ENCODE assay signal across 8 mouse cellular contexts in the genomic region with DNA sequence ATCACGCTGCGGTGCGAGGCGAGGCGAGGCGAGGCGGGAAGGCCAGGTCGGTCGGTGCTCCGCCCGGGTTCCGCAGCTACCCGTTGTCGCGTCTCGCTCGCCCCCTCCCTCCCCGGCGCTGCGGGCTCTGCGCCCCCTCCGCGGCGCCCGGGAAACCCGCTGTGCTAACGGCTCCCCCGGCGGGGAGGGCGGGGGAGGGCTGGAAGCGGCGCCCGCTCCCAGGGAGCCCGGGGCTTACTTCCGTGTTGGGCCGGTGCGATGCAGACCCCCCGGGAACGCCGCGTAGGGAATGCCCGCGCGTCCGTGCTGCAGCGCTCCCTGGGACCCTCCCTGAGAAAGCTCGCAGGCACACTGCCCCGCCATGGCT. TPM values are rescaled to one million over a fixed set of nuclear protein-coding genes. Genes with fewer than 3 reads are reported as not detected.
DNase-seq lines count a peak whose midpoint lies in the region; ATAC-seq and TF ChIP-seq lines count a peak whose summit lies in the region.

No protein-coding gene starts in this region.

- H3K27ac ChIP-seq in kidney, embryonic 16.5 days (ENCODE audit: low read length) = peak overlapping the region; percentile 98
- peak overlapping the region; percentile 88 for H3K27ac ChIP-seq in cortical plate, adult 2 months (ENCODE audit: insufficient read depth, low read length)
- H3K27ac ChIP-seq in intestine, embryonic 16.5 days (ENCODE audit: low read length) = peak overlapping the region; percentile 98
- peak overlapping the region; percentile 100 for H3K27ac ChIP-seq in midbrain, embryonic 16.5 days (ENCODE audit: low read length)

- TF ChIP-seq CTCF in cortical plate, adult 2 months (IDR thresholded peaks at IDR 0.05; ENCODE audit: extremely low read depth, insufficient read depth, low read length) = no peak

- H3K4me3 ChIP-seq in kidney, embryonic 16.5 days (ENCODE audit: low read length) = peak overlapping the region; percentile 73
- peak overlapping the region; percentile 86 for H3K4me3 ChIP-seq in cortical plate, adult 2 months (ENCODE audit: insufficient read depth, low read length)
- H3K4me3 ChIP-seq in intestine, embryonic 16.5 days (ENCODE audit: low read length) = peak overlapping the region; percentile 80
- peak overlapping the region; percentile 86 for H3K4me3 ChIP-seq in midbrain, embryonic 16.5 days (ENCODE audit: low read depth, low read length)

- peak; percentile 76 for ATAC-seq in kidney, embryonic 16.5 days (ENCODE audit: low FRiP score, low TSS enrichment)
- ATAC-seq in intestine, embryonic 16.5 days = peak; percentile 72
- ATAC-seq in midbrain, embryonic 16.5 days = no peak; the same call in 1 of the 2 replicates

- H3K9me3 ChIP-seq in kidney, embryonic 16.5 days (ENCODE audit: low read length) = no peaks in the 10 kb centered on the region
- no peaks in the 10 kb centered on the region for H3K9me3 ChIP-seq in intestine, embryonic 16.5 days (ENCODE audit: control insufficient read depth, low read length)
- H3K9me3 ChIP-seq in midbrain, embryonic 16.5 days (replicated peaks; ENCODE audit: control insufficient read depth, low read length, poor library complexity, severe bottlenecking) = no peaks in the 10 kb centered on the region

- WGBS in kidney, embryonic 16.5 days = 1% methylated on average over 38 of the region's 48 CpGs
- under 1% methylated on average over 48 of the region's 48 CpGs for WGBS in intestine, embryonic 16.5 days
- WGBS in midbrain, embryonic 16.5 days = 0% methylated on average over 19 of the region's 48 CpGs

- peak overlapping the region; percentile 100 for H3K9ac ChIP-seq in kidney, embryonic 16.5 days (replicated peaks; ENCODE audit: low read length)
- peak overlapping the region; percentile 100 for H3K9ac ChIP-seq in intestine, embryonic 16.5 days (ENCODE audit: low read depth, low read length)
- H3K9ac ChIP-seq in midbrain, embryonic 16.5 days (ENCODE audit: low read depth, low read length) = peak overlapping the region; percentile 81

- no peaks in the 10 kb centered on the region for H3K27me3 ChIP-seq in kidney, embryonic 16.5 days (ENCODE audit: insufficient read depth, low read length)
- H3K27me3 ChIP-seq in intestine, embryonic 16.5 days (replicated peaks; ENCODE audit: control insufficient read depth, insufficient read depth, low read length) = no peaks in the 10 kb centered on the region
- no peaks in the 10 kb centered on the region for H3K27me3 ChIP-seq in midbrain, embryonic 16.5 days (ENCODE audit: control insufficient read depth, insufficient read depth, low read depth, low read length)

- DNase-seq in kidney, postnatal 10 days = no peak
- no peak for DNase-seq in layer of hippocampus, adult 9-10 months (ENCODE audit: low spot score)
- no peak for DNase-seq in spleen, adult 18-20 months
- DNase-seq in gastrocnemius, adult 8-10 months (ENCODE audit: low spot score in 2 of 2) = no peak

- peaks cover 7% of the 10 kb centered on the region; the same call in 1 of the 2 replicates for H3K36me3 ChIP-seq in kidney, embryonic 16.5 days (ENCODE audit: insufficient read depth, low read length)
- peaks cover 3% of the 10 kb centered on the region for H3K36me3 ChIP-seq in intestine, embryonic 16.5 days (ENCODE audit: control insufficient read depth, insufficient read depth, low read length)
- peaks cover 4% of the 10 kb centered on the region for H3K36me3 ChIP-seq in midbrain, embryonic 16.5 days (ENCODE audit: control insufficient read depth, insufficient read depth, low read length)

- TF ChIP-seq POLR2A in cortical plate, adult 2 months (IDR thresholded peaks at IDR 0.05; ENCODE audit: extremely low read depth, insufficient read depth, low read length) = no peak

- H3K4me1 ChIP-seq in kidney, embryonic 16.5 days (ENCODE audit: insufficient read depth, low read length) = peaks cover 13% of the 10 kb centered on the region
- H3K4me1 ChIP-seq in cortical plate, adult 2 months (ENCODE audit: control insufficient read depth, insufficient read depth, low read length) = no peaks in the 10 kb centered on the region; the same call in 1 of the 2 replicates
- no peaks in the 10 kb centered on the region for H3K4me1 ChIP-seq in intestine, embryonic 16.5 days (ENCODE audit: control insufficient read depth, insufficient read depth, low read length)
- H3K4me1 ChIP-seq in midbrain, embryonic 16.5 days (ENCODE audit: control insufficient read depth, insufficient read depth, low read length) = peaks cover 10% of the 10 kb centered on the region

- H3K4me2 ChIP-seq in kidney, embryonic 16.5 days (replicated peaks; ENCODE audit: low read depth, low read length) = peak overlapping the region; percentile 53
- peak overlapping the region; percentile 48 for H3K4me2 ChIP-seq in intestine, embryonic 16.5 days (ENCODE audit: low read depth, low read length)
- peak overlapping the region; percentile 48 for H3K4me2 ChIP-seq in midbrain, embryonic 16.5 days (ENCODE audit: low read length)

RNA-seq across cellular contexts. Expression of a gene that starts 0.4 kb away (rescaled TPM):
- 1,654 and 1,686 TPM in 2 replicates for polyA plus RNA-seq in kidney, embryonic 16.5 days (2015; fragmentation: Nextera tagmentation; extraction: Ambion mirVana)
- 341 and 350 TPM in 2 replicates for polyA plus RNA-seq in cortical plate, adult 2 months (2012; rRNA removed)
- polyA plus RNA-seq in intestine, embryonic 16.5 days (2015; fragmentation: Nextera tagmentation; extraction: Ambion mirVana) = 1,107 and 1,211 TPM in 2 replicates
- 1,323 and 1,478 TPM in 2 replicates for polyA plus RNA-seq in midbrain, embryonic 16.5 days (2015; fragmentation: Nextera tagmentation; extraction: Ambion mirVana)
- total RNA-seq in gastrocnemius, adult 8-10 months (2022) = 100 to 1,000 TPM; 203 to 256 (median 231) TPM

RNA-seq across cellular contexts. Expression of a gene that starts 0.7 kb away (rescaled TPM):
- 23.2 and 25.7 TPM in 2 replicates for polyA plus RNA-seq in kidney, embryonic 16.5 days (2015; fragmentation: Nextera tagmentation; extraction: Ambion mirVana)
- polyA plus RNA-seq in cortical plate, adult 2 months (2012; rRNA removed) = 12.2 and 13.3 TPM in 2 replicates
- 20.2 and 20.8 TPM in 2 replicates for polyA plus RNA-seq in intestine, embryonic 16.5 days (2015; fragmentation: Nextera tagmentation; extraction: Ambion mirVana)
- polyA plus RNA-seq in midbrain, embryonic 16.5 days (2015; fragmentation: Nextera tagmentation; extraction: Ambion mirVana) = 21.3 and 23.8 TPM in 2 replicates
- total RNA-seq in gastrocnemius, adult 8-10 months (2022) = 1 to 10 TPM; 5.7 to 7.8 (median 6.4) TPM

RNA-seq across cellular contexts. Expression of a gene that starts 17.7 kb away (rescaled TPM):
- 29.3 and 31.0 TPM in 2 replicates for polyA plus RNA-seq in kidney, embryonic 16.5 days (2015; fragmentation: Nextera tagmentation; extraction: Ambion mirVana)
- polyA plus RNA-seq in cortical plate, adult 2 months (2012; rRNA removed) = 7.8 and 8.3 TPM in 2 replicates
- polyA plus RNA-seq in intestine, embryonic 16.5 days (2015; fragmentation: Nextera tagmentation; extraction: Ambion mirVana) = 48.7 and 55.7 TPM in 2 replicates
- 19.2 and 19.9 TPM in 2 replicates for polyA plus RNA-seq in midbrain, embryonic 16.5 days (2015; fragmentation: Nextera tagmentation; extraction: Ambion mirVana)
- total RNA-seq in gastrocnemius, adult 8-10 months (2022) = 1 to 10 TPM; 6.3 to 7.7 (median 7.3) TPM

RNA-seq across cellular contexts. Expression of a gene that starts 43.8 kb away (rescaled TPM):
- polyA plus RNA-seq in kidney, embryonic 16.5 days (2015; fragmentation: Nextera tagmentation; extraction: Ambion mirVana) = 0.71 and 0.84 TPM in 2 replicates
- 1.5 and 1.6 TPM in 2 replicates for polyA plus RNA-seq in cortical plate, adult 2 months (2012; rRNA removed)
- 0.32 and 0.66 TPM in 2 replicates for polyA plus RNA-seq in intestine, embryonic 16.5 days (2015; fragmentation: Nextera tagmentation; extraction: Ambion mirVana)
- polyA plus RNA-seq in midbrain, embryonic 16.5 days (2015; fragmentation: Nextera tagmentation; extraction: Ambion mirVana) = 1.9 and 2.0 TPM in 2 replicates
- total RNA-seq in gastrocnemius, adult 8-10 months (2022) = under 1 TPM in 2 of 4 experiments, not detected in 2; 0.05 to 0.15 TPM
